In genomic region chr11:103906051-103906719, GRCm38 (mm10) we compare ENCODE assay signal across 17 mouse cellular contexts. TPM values are rescaled to one million over a fixed set of nuclear protein-coding genes. Genes with fewer than 3 reads are reported as not detected.
DNase-seq lines count a peak whose midpoint lies in the region; ATAC-seq lines count a peak whose summit lies in the region.
"Had no signal": no experiment of that assay in that cellular context is flagged by ENCODE, and none has a peak within 500 bp of the region (broad histone marks: within the 10 kb centered on the region; RNA-seq: fewer than 3 reads in every experiment).

No protein-coding gene starts in this region.

- no peak overlapping the region for H3K9ac ChIP-seq in hindbrain, embryonic 11.5 days (ENCODE audit: low read depth, low read length)
- no peak overlapping the region for H3K9ac ChIP-seq in forebrain, embryonic 16.5 days (replicated peaks; ENCODE audit: low read depth, low read length)
- H3K9ac ChIP-seq in midbrain, embryonic 14.5 days (replicated peaks; ENCODE audit: low read length): no peak overlapping the region; the same call in 1 of the 2 replicates
- H3K9ac ChIP-seq in liver, embryonic 12.5 days: no peak overlapping the region
- H3K9ac ChIP-seq: embryonic facial prominence, embryonic 12.5 days had no signal

- no peak overlapping the region for H3K4me2 ChIP-seq in hindbrain, embryonic 11.5 days (replicated peaks; ENCODE audit: low read depth, low read length)
- no peak overlapping the region for H3K4me2 ChIP-seq in forebrain, embryonic 16.5 days (ENCODE audit: low read length)
- no peak overlapping the region for H3K4me2 ChIP-seq in midbrain, embryonic 14.5 days (ENCODE audit: low read length)
- H3K4me2 ChIP-seq in liver, embryonic 12.5 days: no peak overlapping the region
- H3K4me2 ChIP-seq: embryonic facial prominence, embryonic 12.5 days; liver, embryonic 11.5 days had no signal

- H3K9me3 ChIP-seq in hindbrain, embryonic 10.5 days: no peaks in the 10 kb centered on the region
- no peaks in the 10 kb centered on the region for H3K9me3 ChIP-seq in hindbrain, embryonic 11.5 days (ENCODE audit: control insufficient read depth, low read length)
- H3K9me3 ChIP-seq in forebrain, embryonic 16.5 days (ENCODE audit: control insufficient read depth, low read length): no peaks in the 10 kb centered on the region
- no peaks in the 10 kb centered on the region for H3K9me3 ChIP-seq in midbrain, embryonic 14.5 days (ENCODE audit: control insufficient read depth, low read length)
- no peaks in the 10 kb centered on the region for H3K9me3 ChIP-seq in liver, embryonic 12.5 days (replicated peaks)
- H3K9me3 ChIP-seq: embryonic facial prominence, embryonic 12.5 days; G1E had no signal

- DNase-seq in hindbrain, embryonic 10.5 days (ENCODE audit: low spot score): no peak
- DNase-seq in hindbrain, embryonic 11.5 days (ENCODE audit: low spot score): no peak
- peak; percentile 39 for DNase-seq in ZHBTc4 (ENCODE audit: low read depth, low spot score)
- peak; percentile 44 for DNase-seq in midbrain, embryonic 14.5 days
- DNase-seq in urinary bladder, adult 18-20 months (ENCODE audit: low spot score in 2 of 2): no peak
- no peak for DNase-seq in cerebellum, postnatal 10 days
- DNase-seq: adrenal gland, adult 8-10 months; heart, postnatal 10 days; kidney, adult 2 months; kidney, postnatal 36 days; right cerebral cortex, postnatal 14 days; thymus, postnatal 25 days had no signal

- ATAC-seq in hindbrain, embryonic 11.5 days (ENCODE audit: low FRiP score): no peak
- no peak for ATAC-seq in forebrain, embryonic 16.5 days
- no peak for ATAC-seq in midbrain, embryonic 14.5 days (ENCODE audit: low FRiP score, low TSS enrichment)
- ATAC-seq in liver, embryonic 12.5 days: no peak

- 51% methylated on average over 7 of the region's 7 CpGs for WGBS in hindbrain, embryonic 10.5 days
- WGBS in hindbrain, embryonic 11.5 days: 46% methylated on average over 7 of the region's 7 CpGs
- 31% methylated on average over 7 of the region's 7 CpGs for WGBS in forebrain, embryonic 16.5 days
- WGBS in midbrain, embryonic 14.5 days: 20% methylated on average over 7 of the region's 7 CpGs
- WGBS in liver, embryonic 12.5 days (ENCODE audit: insufficient replicate concordance): 71% methylated on average over 7 of the region's 7 CpGs

- peaks cover 28% of the 10 kb centered on the region for H3K36me3 ChIP-seq in hindbrain, embryonic 10.5 days
- H3K36me3 ChIP-seq in hindbrain, embryonic 11.5 days (ENCODE audit: control insufficient read depth, insufficient read depth, low read length): no peaks in the 10 kb centered on the region
- H3K36me3 ChIP-seq in forebrain, embryonic 16.5 days (ENCODE audit: control insufficient read depth, insufficient read depth): no peaks in the 10 kb centered on the region
- H3K36me3 ChIP-seq in midbrain, embryonic 14.5 days (ENCODE audit: control insufficient read depth, insufficient read depth, low read length): peaks cover 22% of the 10 kb centered on the region
- peaks cover 49% of the 10 kb centered on the region for H3K36me3 ChIP-seq in liver, embryonic 12.5 days

- H3K4me3 ChIP-seq in hindbrain, embryonic 10.5 days: no peak overlapping the region
- H3K4me3 ChIP-seq in hindbrain, embryonic 11.5 days (ENCODE audit: low read depth, low read length): no peak overlapping the region
- no peak overlapping the region for H3K4me3 ChIP-seq in forebrain, embryonic 16.5 days (replicated peaks; ENCODE audit: low read length)
- H3K4me3 ChIP-seq in midbrain, embryonic 14.5 days (replicated peaks; ENCODE audit: low read depth, low read length): no peak overlapping the region
- no peak overlapping the region for H3K4me3 ChIP-seq in liver, embryonic 12.5 days
- H3K4me3 ChIP-seq: embryonic facial prominence, embryonic 12.5 days had no signal

- H3K4me1 ChIP-seq in hindbrain, embryonic 10.5 days (replicated peaks): peaks cover 9% of the 10 kb centered on the region
- no peaks in the 10 kb centered on the region for H3K4me1 ChIP-seq in hindbrain, embryonic 11.5 days (replicated peaks; ENCODE audit: control insufficient read depth, insufficient read depth, low read length)
- no peaks in the 10 kb centered on the region for H3K4me1 ChIP-seq in forebrain, embryonic 16.5 days (replicated peaks; ENCODE audit: control insufficient read depth, insufficient read depth, low read length)
- H3K4me1 ChIP-seq in midbrain, embryonic 14.5 days (ENCODE audit: control insufficient read depth, insufficient read depth, low read length): 0 out of 2 replicates have a peak, but pooled peaks cover 3% of the 10 kb centered on the region
- no peaks in the 10 kb centered on the region for H3K4me1 ChIP-seq in liver, embryonic 12.5 days
- H3K4me1 ChIP-seq: embryonic facial prominence, embryonic 12.5 days had no signal

- peak overlapping the region; percentile 62; the same call in 1 of the 2 replicates for H3K27ac ChIP-seq in hindbrain, embryonic 10.5 days
- H3K27ac ChIP-seq in hindbrain, embryonic 11.5 days (ENCODE audit: low read depth, low read length): no peak overlapping the region
- H3K27ac ChIP-seq in forebrain, embryonic 16.5 days (ENCODE audit: low read length): peak overlapping the region; percentile 45
- peak overlapping the region; percentile 60 for H3K27ac ChIP-seq in midbrain, embryonic 14.5 days (replicated peaks; ENCODE audit: low read depth, low read length)
- no peak overlapping the region for H3K27ac ChIP-seq in liver, embryonic 12.5 days
- H3K27ac ChIP-seq: embryonic facial prominence, embryonic 12.5 days had no signal

- no peaks in the 10 kb centered on the region for H3K27me3 ChIP-seq in hindbrain, embryonic 10.5 days (ENCODE audit: insufficient read depth, poor library complexity, severe bottlenecking)
- no peaks in the 10 kb centered on the region for H3K27me3 ChIP-seq in hindbrain, embryonic 11.5 days (ENCODE audit: control insufficient read depth, insufficient read depth, low read length)
- H3K27me3 ChIP-seq in forebrain, embryonic 16.5 days (replicated peaks; ENCODE audit: control insufficient read depth, insufficient read depth, low read length): no peaks in the 10 kb centered on the region
- H3K27me3 ChIP-seq in midbrain, embryonic 14.5 days (ENCODE audit: control insufficient read depth, insufficient read depth, low read length): no peaks in the 10 kb centered on the region
- no peaks in the 10 kb centered on the region for H3K27me3 ChIP-seq in liver, embryonic 12.5 days (replicated peaks)
- H3K27me3 ChIP-seq: embryonic facial prominence, embryonic 12.5 days had no signal

RNA-seq across cellular contexts. Expression of gene Nsf, which starts 47.7 kb away (rescaled TPM):
- 53.1 and 54.3 TPM in 2 replicates for polyA plus RNA-seq in hindbrain, embryonic 10.5 days (2016; fragmentation: Nextera tagmentation; extraction: Ambion mirVana)
- 55.0 and 59.7 TPM in 2 replicates for polyA plus RNA-seq in hindbrain, embryonic 11.5 days (2014; fragmentation: Nextera tagmentation; extraction: Ambion mirVana)
- 99.6 and 128 TPM in 2 replicates for polyA plus RNA-seq in forebrain, embryonic 16.5 days (2015; fragmentation: Nextera tagmentation; extraction: Ambion mirVana)
- polyA plus RNA-seq in midbrain, embryonic 14.5 days (2014; fragmentation: Nextera tagmentation; extraction: Ambion mirVana): 134 and 143 TPM in 2 replicates
- polyA plus RNA-seq in liver, embryonic 12.5 days (2016; fragmentation: Nextera tagmentation; extraction: Ambion mirVana): 39.9 and 40.6 TPM in 2 replicates

Comparison
In these comparisons a context has a peak if more than half of its experiments do, and no peak if none do; other contexts are left out.
1. H3K27ac ChIP-seq: peak in hindbrain, embryonic 10.5 days (single experiment), forebrain, embryonic 16.5 days (single experiment) and midbrain, embryonic 14.5 days (single experiment); none in hindbrain, embryonic 11.5 days (single experiment) and liver, embryonic 12.5 days (single experiment).
2. DNase-seq: peak in ZHBTc4 (single experiment) and midbrain, embryonic 14.5 days (single experiment); none in hindbrain, embryonic 10.5 days (single experiment), hindbrain, embryonic 11.5 days (single experiment), urinary bladder, adult 18-20 months (0 of 2) and cerebellum, postnatal 10 days (0 of 2).